Mouse (Mus musculus): ENCODE results near the gene Hivep3.

DNA sequence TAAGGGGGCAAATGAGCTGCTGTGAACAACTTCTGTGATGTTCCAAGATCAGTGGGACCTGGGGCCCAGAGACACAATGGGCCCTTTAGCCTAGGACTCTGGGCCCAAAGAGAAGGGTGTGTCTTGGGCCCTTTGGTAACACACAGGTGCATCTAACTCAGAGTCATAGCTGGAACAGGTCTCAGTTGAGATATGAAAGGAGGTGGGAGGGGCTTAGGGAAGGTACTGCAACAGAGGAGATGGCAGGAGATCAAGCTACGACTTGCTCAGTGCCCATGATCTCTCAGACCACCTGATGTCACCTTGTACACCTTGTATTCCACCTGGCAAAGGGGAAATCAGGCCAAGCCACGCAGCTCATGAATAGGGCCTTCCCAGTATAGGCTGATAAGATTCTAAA lies 235.3 kb downstream of the Hivep3 start:
- TF ChIP-seq CTCF (IDR thresholded peaks at IDR 0.05; ENCODE audit: insufficient read depth, low read length), result no peak
- no peak for TF ChIP-seq POLR2A (IDR thresholded peaks at IDR 0.05; ENCODE audit: borderline replicate concordance, extremely low read depth, low read depth, low read length)

Data from lung, adult 2 months (tissue).